ENCODE assay signal across 11 mouse cellular contexts in genomic region chr19:46445641-46446040, GRCm38 (mm10). TPM values are rescaled to one million over a fixed set of nuclear protein-coding genes. Genes with fewer than 3 reads are reported as not detected.
DNase-seq lines count a peak whose midpoint lies in the region; ATAC-seq and TF ChIP-seq lines count a peak whose summit lies in the region.
"Had no signal": no experiment of that assay in that cellular context is flagged by ENCODE, and none has a peak within 500 bp of the region (broad histone marks: within the 10 kb centered on the region; RNA-seq: fewer than 3 reads in every experiment).

No protein-coding gene starts in this region.

- H3K4me3 ChIP-seq in heart, embryonic 14.5 days (ENCODE audit: control insufficient read depth in 1 of 2, insufficient read depth in 1 of 2, low read depth in 1 of 2, low read length in 2 of 2) = no peak overlapping the region
- no peak overlapping the region for H3K4me3 ChIP-seq in liver, postnatal 0 days (ENCODE audit: low read depth, low read length)
- no peak overlapping the region for H3K4me3 ChIP-seq in liver, embryonic 12.5 days
- H3K4me3 ChIP-seq in intestine, embryonic 15.5 days (replicated peaks) = no peak overlapping the region

- H3K27me3 ChIP-seq in heart, embryonic 14.5 days (ENCODE audit: control insufficient read depth, insufficient read depth, low read length) = no peaks in the 10 kb centered on the region
- H3K27me3 ChIP-seq in liver, postnatal 0 days (ENCODE audit: insufficient read depth, low read length) = no peaks in the 10 kb centered on the region
- H3K27me3 ChIP-seq in liver, embryonic 12.5 days (replicated peaks) = no peaks in the 10 kb centered on the region
- no peaks in the 10 kb centered on the region for H3K27me3 ChIP-seq in intestine, embryonic 15.5 days (replicated peaks)

- H3K9ac ChIP-seq in heart, embryonic 14.5 days (ENCODE audit: low read length) = no peak overlapping the region
- no peak overlapping the region for H3K9ac ChIP-seq in liver, postnatal 0 days (replicated peaks)
- H3K9ac ChIP-seq in liver, embryonic 12.5 days = no peak overlapping the region
- H3K9ac ChIP-seq in intestine, embryonic 15.5 days = no peak overlapping the region

- TF ChIP-seq CTCF in liver, postnatal 0 days (IDR thresholded peaks at IDR 0.05; ENCODE audit: low read depth) = no peak

- H3K4me2 ChIP-seq in heart, embryonic 14.5 days (ENCODE audit: low read length) = no peak overlapping the region
- H3K4me2 ChIP-seq in liver, postnatal 0 days (ENCODE audit: low read depth, low read length) = no peak overlapping the region
- H3K4me2 ChIP-seq in liver, embryonic 12.5 days = no peak overlapping the region
- H3K4me2 ChIP-seq in intestine, embryonic 15.5 days (replicated peaks) = no peak overlapping the region

- H3K36me3 ChIP-seq in heart, embryonic 14.5 days (ENCODE audit: control insufficient read depth, insufficient read depth, low read length) = peaks cover 3% of the 10 kb centered on the region
- no peaks in the 10 kb centered on the region for H3K36me3 ChIP-seq in liver, postnatal 0 days (replicated peaks; ENCODE audit: insufficient read depth, low read length)
- peaks cover 2% of the 10 kb centered on the region; the same call in 1 of the 2 replicates for H3K36me3 ChIP-seq in liver, embryonic 12.5 days
- 0 out of 2 replicates have a peak, but pooled peaks cover 2% of the 10 kb centered on the region for H3K36me3 ChIP-seq in intestine, embryonic 15.5 days

- 0 out of 2 replicates have a peak, but pooled peaks have one; percentile 13 for ATAC-seq in heart, embryonic 14.5 days (ENCODE audit: insufficient number of reproducible peaks, insufficient read depth, low FRiP score, low read depth)
- ATAC-seq in liver, postnatal 0 days = peak; percentile 27; the same call in 1 of the 2 replicates
- ATAC-seq in liver, embryonic 12.5 days = no peak; the same call in 1 of the 2 replicates
- peak; percentile 55 for ATAC-seq in intestine, embryonic 15.5 days
- ATAC-seq: forebrain, embryonic 16.5 days had no signal

- H3K4me1 ChIP-seq in heart, embryonic 14.5 days (ENCODE audit: control insufficient read depth in 2 of 2, insufficient read depth in 2 of 2, low read length in 2 of 2) = peaks cover 6 to 12% of the 10 kb centered on the region in 2 experiments; a peak in 3 of 4 replicates
- peaks cover 6% of the 10 kb centered on the region; the same call in 1 of the 2 replicates for H3K4me1 ChIP-seq in liver, postnatal 0 days (ENCODE audit: insufficient read depth)
- peaks cover 30% of the 10 kb centered on the region for H3K4me1 ChIP-seq in liver, embryonic 12.5 days
- peaks cover 12% of the 10 kb centered on the region for H3K4me1 ChIP-seq in intestine, embryonic 15.5 days (replicated peaks)

- H3K9me3 ChIP-seq in heart, embryonic 14.5 days (ENCODE audit: control insufficient read depth, low read length) = no peaks in the 10 kb centered on the region
- no peaks in the 10 kb centered on the region for H3K9me3 ChIP-seq in liver, postnatal 0 days (ENCODE audit: low read length)
- H3K9me3 ChIP-seq in liver, embryonic 12.5 days (replicated peaks) = no peaks in the 10 kb centered on the region
- H3K9me3 ChIP-seq in intestine, embryonic 15.5 days = no peaks in the 10 kb centered on the region

- WGBS in heart, embryonic 14.5 days = 35% methylated on average over 6 of the region's 6 CpGs
- WGBS in liver, postnatal 0 days (ENCODE audit: insufficient replicate concordance) = 60% methylated on average over 6 of the region's 6 CpGs
- WGBS in liver, embryonic 12.5 days (ENCODE audit: insufficient replicate concordance) = 65% methylated on average over 6 of the region's 6 CpGs
- 37% methylated on average over 6 of the region's 6 CpGs for WGBS in intestine, embryonic 15.5 days

- H3K27ac ChIP-seq in heart, embryonic 14.5 days (replicated peaks in 1 of 2; ENCODE audit: control insufficient read depth in 1 of 2, insufficient read depth in 1 of 2, low read depth in 2 of 2, low read length in 2 of 2) = no peak overlapping the region
- no peak overlapping the region for H3K27ac ChIP-seq in liver, postnatal 0 days (ENCODE audit: low read depth)
- H3K27ac ChIP-seq in liver, embryonic 12.5 days = no peak overlapping the region
- no peak overlapping the region for H3K27ac ChIP-seq in intestine, embryonic 15.5 days

- DNase-seq in heart, adult 18-20 months = no peak
- no peak for DNase-seq in liver, postnatal 0 days
- peak; percentile 60 for DNase-seq in R1 (ENCODE audit: low read depth, low spot score)
- no peak for DNase-seq in urinary bladder, postnatal 36 days (ENCODE audit: low spot score in 2 of 2)
- DNase-seq: cerebellum, adult 9-11 months; kidney, adult 18-20 months; thymus, adult 2 months had no signal

- no peak for TF ChIP-seq EP300 in liver, postnatal 0 days (IDR thresholded peaks at IDR 0.05; ENCODE audit: low read depth)

RNA-seq across cellular contexts. Expression of gene Sufu, which starts 48.9 kb away (rescaled TPM):
- polyA plus RNA-seq in heart, embryonic 14.5 days (2014; fragmentation: Nextera tagmentation; extraction: Ambion mirVana) = 18.3 and 18.8 TPM in 2 replicates
- total RNA-seq in heart, adult 18-20 months (2021) = 10 to 100 TPM; 10.1 to 11.6 TPM
- 3.7 and 3.8 TPM in 2 replicates for polyA plus RNA-seq in liver, postnatal 0 days (2015; fragmentation: Nextera tagmentation; extraction: Ambion mirVana)
- 12.4 TPM in 2 replicates for polyA plus RNA-seq in liver, embryonic 12.5 days (2016; fragmentation: Nextera tagmentation; extraction: Ambion mirVana)
- 20.7 and 21.4 TPM in 2 replicates for polyA plus RNA-seq in intestine, embryonic 15.5 days (2015; fragmentation: Nextera tagmentation; extraction: Ambion mirVana)

RNA-seq across cellular contexts. Expression of gene Actr1a, which starts 50.1 kb away (rescaled TPM):
- polyA plus RNA-seq in heart, embryonic 14.5 days (2014; fragmentation: Nextera tagmentation; extraction: Ambion mirVana) = 117 and 126 TPM in 2 replicates
- 10 to 100 TPM; 86.6 to 89.7 TPM for total RNA-seq in heart, adult 18-20 months (2021)
- polyA plus RNA-seq in liver, postnatal 0 days (2015; fragmentation: Nextera tagmentation; extraction: Ambion mirVana) = 31.8 and 35.4 TPM in 2 replicates
- polyA plus RNA-seq in liver, embryonic 12.5 days (2016; fragmentation: Nextera tagmentation; extraction: Ambion mirVana) = 71.5 and 72.9 TPM in 2 replicates
- polyA plus RNA-seq in intestine, embryonic 15.5 days (2015; fragmentation: Nextera tagmentation; extraction: Ambion mirVana) = 114 and 118 TPM in 2 replicates

RNA-seq across cellular contexts. Expression of gene Trim8, which starts 55.9 kb away (rescaled TPM):
- 23.4 TPM in 2 replicates for polyA plus RNA-seq in heart, embryonic 14.5 days (2014; fragmentation: Nextera tagmentation; extraction: Ambion mirVana)
- total RNA-seq in heart, adult 18-20 months (2021) = 10 to 100 TPM; 33.9 to 38.8 TPM
- polyA plus RNA-seq in liver, postnatal 0 days (2015; fragmentation: Nextera tagmentation; extraction: Ambion mirVana) = 7.9 and 9.8 TPM in 2 replicates
- 19.0 and 19.5 TPM in 2 replicates for polyA plus RNA-seq in liver, embryonic 12.5 days (2016; fragmentation: Nextera tagmentation; extraction: Ambion mirVana)
- polyA plus RNA-seq in intestine, embryonic 15.5 days (2015; fragmentation: Nextera tagmentation; extraction: Ambion mirVana) = 16.4 and 17.3 TPM in 2 replicates
